Mouse (Mus musculus) B cell, adult 2 months (primary cell): ENCODE data around the gene Iars.
"Not testable (repeated sequence)": the region's sequence is repeated elsewhere in the genome, so short reads cannot be mapped to it uniquely, and the experiment has no call there.

Source experiments
- DNase-seq, 2 experiments: peaks; one replicate each; pipeline ENCODE4 v3.0.0; 2022

Iars gene

GRCm38 (mm10) chr13:49738011-49738410 lies 56.1 kb downstream of the Iars start:
- no peak for DNase-seq

GRCm38 (mm10) chr13:49741285-49742040 lies 59.6 kb downstream of the Iars start:
- DNase-seq, result no peak

- no peak for DNase-seq
Measured at GRCm38 (mm10) chr13:49756591-49756990, 74.7 kb downstream of the Iars start.

GRCm38 (mm10) chr13:49757966-49758365 lies 76.1 kb downstream of the Iars start:
- DNase-seq, result no peak

- DNase-seq, result no peak
Measured at GRCm38 (mm10) chr13:49760675-49761074, 78.8 kb downstream of the Iars start.

- no peak for DNase-seq
Measured at GRCm38 (mm10) chr13:49762208-49762607, 80.3 kb downstream of the Iars start.

GRCm38 (mm10) chr13:49765306-49765705 lies 83.4 kb downstream of the Iars start:
- no peak for DNase-seq

- DNase-seq, result no peak
Measured at GRCm38 (mm10) chr13:49766269-49766668, 84.4 kb downstream of the Iars start.

- no peak for DNase-seq
Measured at GRCm38 (mm10) chr13:49768048-49768447, 86.1 kb downstream of the Iars start.

- no peak for DNase-seq
Measured at GRCm38 (mm10) chr13:49769111-49769510, 87.2 kb downstream of the Iars start.

GRCm38 (mm10) chr13:49771536-49771935 lies 89.6 kb downstream of the Iars start:
- not testable (repeated sequence) for DNase-seq
